Mouse (Mus musculus): ENCODE measurements around the gene Copz1. TPM values are rescaled to one million over a fixed set of nuclear protein-coding genes. Genes with fewer than 3 reads are reported as not detected.
"Not testable (repeated sequence)": the region's sequence is repeated elsewhere in the genome, so short reads cannot be mapped to it uniquely, and the experiment has no call there.

Gene Copz1
- polyA plus RNA-seq, 1 experiment from 2014 or later = 231 TPM

GRCm38 (mm10) chr15:103239685-103240159, 32.8 kb upstream of the Copz1 start, which contains the start of gene Cbx5:
Cbx5 (minus strand) TSS chr15:103239816.
- Histone ChIP-seq H3K27ac (replicated peaks; ENCODE audit: low read depth, low read length) (peak within 1 kb of the TSS; percentile 92), H3K9me3 (ENCODE audit: control insufficient read depth, low read length) (no peaks in the 10 kb centered on the region), H3K4me1 (ENCODE audit: control insufficient read depth, insufficient read depth, low read length) (peaks cover 27% of the 10 kb centered on the region), H3K4me2 (ENCODE audit: low read length) (peak within 1 kb of the TSS; percentile 85), H3K9ac (replicated peaks; ENCODE audit: low read length) (peak within 1 kb of the TSS; percentile 74), H3K36me3 (ENCODE audit: control insufficient read depth, insufficient read depth, low read length) (peaks cover 29% of the 10 kb centered on the region), H3K4me3 (replicated peaks; ENCODE audit: low read depth, low read length) (peak within 1 kb of the TSS; percentile 59), H3K27me3 (ENCODE audit: control insufficient read depth, insufficient read depth, low read length) (no peaks in the 10 kb centered on the region)
- DNase-seq (peak; percentile 99), ATAC-seq (ENCODE audit: low FRiP score, low TSS enrichment) (peak; percentile 94)
- 0% methylated on average over 39 of the region's 39 CpGs for WGBS

- H3K4me1 ChIP-seq (ENCODE audit: control insufficient read depth, insufficient read depth, low read length) = peaks cover 30% of the 10 kb centered on the region
- no peaks in the 10 kb centered on the region for H3K27me3 ChIP-seq (ENCODE audit: control insufficient read depth, insufficient read depth, low read length)
- no peaks in the 10 kb centered on the region for H3K9me3 ChIP-seq (ENCODE audit: control insufficient read depth, low read length)
- peak within 1 kb of the TSS; percentile 74 for H3K9ac ChIP-seq (replicated peaks; ENCODE audit: low read length)
- under 1% methylated on average over 47 of the region's 47 CpGs for WGBS
- H3K36me3 ChIP-seq (ENCODE audit: control insufficient read depth, insufficient read depth, low read length) = peaks cover 36% of the 10 kb centered on the region
- DNase-seq = peak; percentile 99
- H3K4me3 ChIP-seq (replicated peaks; ENCODE audit: low read depth, low read length) = peak within 1 kb of the TSS; percentile 59
- H3K27ac ChIP-seq (replicated peaks; ENCODE audit: low read depth, low read length) = peak within 1 kb of the TSS; percentile 92
- peak; percentile 94 for ATAC-seq (ENCODE audit: low FRiP score, low TSS enrichment)
- peak within 1 kb of the TSS; percentile 85 for H3K4me2 ChIP-seq (ENCODE audit: low read length)
Measured at GRCm38 (mm10) chr15:103240160-103241028, 32.1 kb upstream of the Copz1 start, which contains the start of gene Hnrnpa1. Hnrnpa1 (plus strand) TSS chr15:103240432.

- WGBS = 10% methylated on average over 12 of the region's 12 CpGs
- Histone ChIP-seq H3K27ac (replicated peaks; ENCODE audit: low read depth, low read length) (peak overlapping the region; percentile 92), H3K9ac (replicated peaks; ENCODE audit: low read length) (peak overlapping the region; percentile 74), H3K36me3 (ENCODE audit: control insufficient read depth, insufficient read depth, low read length) (peaks cover 44% of the 10 kb centered on the region), H3K4me1 (ENCODE audit: control insufficient read depth, insufficient read depth, low read length) (peaks cover 30% of the 10 kb centered on the region), H3K4me2 (ENCODE audit: low read length) (peak overlapping the region; percentile 85), H3K4me3 (replicated peaks; ENCODE audit: low read depth, low read length) (peak overlapping the region; percentile 59)
- DNase-seq; H3K27me3 ChIP-seq (ENCODE audit: control insufficient read depth, insufficient read depth, low read length); ATAC-seq (ENCODE audit: low FRiP score, low TSS enrichment); H3K9me3 ChIP-seq (ENCODE audit: control insufficient read depth, low read length): not testable (repeated sequence)
Measured at GRCm38 (mm10) chr15:103241071-103242018, 31.2 kb upstream of the Copz1 start.

- H3K9ac ChIP-seq (replicated peaks; ENCODE audit: low read length) = no peak overlapping the region; the same call in 1 of the 2 replicates
- H3K4me2 ChIP-seq (ENCODE audit: low read length) = peak overlapping the region; percentile 85
- H3K9me3 ChIP-seq (ENCODE audit: control insufficient read depth, low read length) = no peaks in the 10 kb centered on the region
- H3K27me3 ChIP-seq (ENCODE audit: control insufficient read depth, insufficient read depth, low read length) = no peaks in the 10 kb centered on the region
- DNase-seq (no peak), ATAC-seq (ENCODE audit: low FRiP score, low TSS enrichment) (no peak)
- WGBS = 68% methylated on average over 8 of the region's 8 CpGs
- peak overlapping the region; percentile 59 for H3K4me3 ChIP-seq (replicated peaks; ENCODE audit: low read depth, low read length)
- peaks cover 59% of the 10 kb centered on the region for H3K36me3 ChIP-seq (ENCODE audit: control insufficient read depth, insufficient read depth, low read length)
- no peak overlapping the region for H3K27ac ChIP-seq (replicated peaks; ENCODE audit: low read depth, low read length)
- peaks cover 30% of the 10 kb centered on the region for H3K4me1 ChIP-seq (ENCODE audit: control insufficient read depth, insufficient read depth, low read length)
Measured at GRCm38 (mm10) chr15:103242885-103243284, 29.6 kb upstream of the Copz1 start.

- 86% methylated on average over 6 of the region's 6 CpGs for WGBS
- peaks cover 22% of the 10 kb centered on the region for H3K4me1 ChIP-seq (ENCODE audit: control insufficient read depth, insufficient read depth, low read length)
- DNase-seq (no peak), ATAC-seq (ENCODE audit: low FRiP score, low TSS enrichment) (no peak)
- H3K9ac ChIP-seq (replicated peaks; ENCODE audit: low read length) = no peak overlapping the region
- no peak overlapping the region for H3K4me2 ChIP-seq (ENCODE audit: low read length)
- no peaks in the 10 kb centered on the region for H3K9me3 ChIP-seq (ENCODE audit: control insufficient read depth, low read length)
- H3K27me3 ChIP-seq (ENCODE audit: control insufficient read depth, insufficient read depth, low read length) = no peaks in the 10 kb centered on the region
- peaks cover 76% of the 10 kb centered on the region for H3K36me3 ChIP-seq (ENCODE audit: control insufficient read depth, insufficient read depth, low read length)
- H3K27ac ChIP-seq (replicated peaks; ENCODE audit: low read depth, low read length) = no peak overlapping the region
- H3K4me3 ChIP-seq (replicated peaks; ENCODE audit: low read depth, low read length) = no peak overlapping the region
Measured at GRCm38 (mm10) chr15:103245616-103246015, 26.9 kb upstream of the Copz1 start.

GRCm38 (mm10) chr15:103247078-103247781, 25.3 kb upstream of the Copz1 start:
- no peak for DNase-seq
- H3K4me2 ChIP-seq (ENCODE audit: low read length) = no peak overlapping the region
- no peaks in the 10 kb centered on the region for H3K27me3 ChIP-seq (ENCODE audit: control insufficient read depth, insufficient read depth, low read length)
- no peak for ATAC-seq (ENCODE audit: low FRiP score, low TSS enrichment)
- H3K27ac ChIP-seq (replicated peaks; ENCODE audit: low read depth, low read length) = no peak overlapping the region
- H3K4me1 ChIP-seq (ENCODE audit: control insufficient read depth, insufficient read depth, low read length) = peaks cover 15% of the 10 kb centered on the region
- no peak overlapping the region for H3K4me3 ChIP-seq (replicated peaks; ENCODE audit: low read depth, low read length)
- H3K9me3 ChIP-seq (ENCODE audit: control insufficient read depth, low read length) = no peaks in the 10 kb centered on the region
- WGBS = 90% methylated on average over 9 of the region's 9 CpGs
- peaks cover 66% of the 10 kb centered on the region for H3K36me3 ChIP-seq (ENCODE audit: control insufficient read depth, insufficient read depth, low read length)
- H3K9ac ChIP-seq (replicated peaks; ENCODE audit: low read length) = no peak overlapping the region

GRCm38 (mm10) chr15:103247782-103248400, 24.6 kb upstream of the Copz1 start:
- peaks cover 8% of the 10 kb centered on the region for H3K4me1 ChIP-seq (ENCODE audit: control insufficient read depth, insufficient read depth, low read length)
- H3K9me3 ChIP-seq (ENCODE audit: control insufficient read depth, low read length) = no peaks in the 10 kb centered on the region
- no peak overlapping the region for H3K9ac ChIP-seq (replicated peaks; ENCODE audit: low read length)
- ATAC-seq (ENCODE audit: low FRiP score, low TSS enrichment) (no peak), DNase-seq (no peak)
- H3K27me3 ChIP-seq (ENCODE audit: control insufficient read depth, insufficient read depth, low read length) = no peaks in the 10 kb centered on the region
- no peak overlapping the region for H3K4me2 ChIP-seq (ENCODE audit: low read length)
- H3K4me3 ChIP-seq (replicated peaks; ENCODE audit: low read depth, low read length) = no peak overlapping the region
- peaks cover 60% of the 10 kb centered on the region for H3K36me3 ChIP-seq (ENCODE audit: control insufficient read depth, insufficient read depth, low read length)
- H3K27ac ChIP-seq (replicated peaks; ENCODE audit: low read depth, low read length) = no peak overlapping the region

Data from midbrain, embryonic 14.5 days (tissue).